Mouse (Mus musculus) midbrain, embryonic 13.5 days (tissue): ENCODE results near the gene Tbc1d10a. TPM values are rescaled to one million over a fixed set of nuclear protein-coding genes. Genes with fewer than 3 reads are reported as not detected.
A peak's percentile ranks its signal among the peaks of the same experiment; 100 is the strongest.

ENCODE experiments used
- ATAC-seq: fragments of 200-750 bp; cut with Nextera tagmentation; 2 replicates; pipeline ENCODE4 v1.8.0; 2017; ENCODE audit warnings: mild to moderate bottlenecking, moderate TSS enrichment, moderate library complexity
- H3K27ac ChIP-seq: fragments of 300-500 bp; sonication (generic); 2 replicates; pipeline ENCODE4 v1.5.1; 2015; ENCODE audit warnings: inconsistent platforms, mild to moderate bottlenecking, moderate library complexity
- H3K27me3 ChIP-seq: fragments of 300-500 bp; sonication (generic); 2 replicates; pipeline ENCODE4 v1.6.1; 2015; ENCODE audit warnings: mild to moderate bottlenecking, inconsistent platforms
- H3K36me3 ChIP-seq: fragments of 300-500 bp; sonication (generic); 2 replicates; pipeline ENCODE4 v1.6.1; 2015; ENCODE audit warnings: mild to moderate bottlenecking, inconsistent platforms
- H3K4me1 ChIP-seq: fragments of 300-500 bp; sonication (generic); replicated peaks from 2 replicates; pipeline ENCODE4 v1.6.1; 2015; ENCODE audit warnings: inconsistent platforms
- H3K4me2 ChIP-seq: fragments of 300-500 bp; sonication (generic); replicated peaks from 2 replicates; pipeline ENCODE4 v1.6.1; 2015; ENCODE audit warnings: moderate library complexity, mild to moderate bottlenecking, inconsistent platforms
- H3K4me3 ChIP-seq: fragments of 300-500 bp; sonication (generic); replicated peaks from 2 replicates; pipeline ENCODE4 v1.5.1; 2015; ENCODE audit warnings: mild to moderate bottlenecking, inconsistent platforms
- H3K9ac ChIP-seq: fragments of 300-500 bp; sonication (generic); replicated peaks from 2 replicates; pipeline ENCODE4 v1.6.1; 2015; ENCODE audit warnings: mild to moderate bottlenecking, inconsistent platforms
- H3K9me3 ChIP-seq: fragments of 300-500 bp; sonication (generic); 2 replicates; pipeline ENCODE4 v1.6.1; 2016; ENCODE audit warnings: mild to moderate bottlenecking, inconsistent platforms
- WGBS: fragments of 180-500 bp; shearing (Covaris S2); methylation state at CpG from one replicate; pipeline ENCODE4 v1.1.7; 2015; 5-methylcytosine and 5-hydroxymethylcytosine counted together
- polyA plus RNA-seq: library from polyadenylated mRNA; unstranded; fragments of >200 nt; fragmentation: Nextera tagmentation; extraction: Ambion mirVana; gene quantifications from 2 replicates; pipeline ENCODE4 v1.2.1, GENCODE M21; 2015

Gene Tbc1d10a
- polyA plus RNA-seq, 1 experiment from 2014 or later, result 24.6 TPM

GRCm38 (mm10) chr11:4249151-4249550 is 62.6 kb downstream of the Tbc1d10a start:
- WGBS, result 97% methylated on average over 3 of the region's 3 CpGs
- H3K9ac ChIP-seq, result no peak overlapping the region
- no peaks in the 10 kb centered on the region for H3K27me3 ChIP-seq
- H3K9me3 ChIP-seq, result no peaks in the 10 kb centered on the region
- ATAC-seq, result no peak
- no peaks in the 10 kb centered on the region for H3K36me3 ChIP-seq
- H3K4me3 ChIP-seq, result no peak overlapping the region
- no peak overlapping the region for H3K27ac ChIP-seq
- H3K4me1 ChIP-seq, result no peaks in the 10 kb centered on the region
- H3K4me2 ChIP-seq, result no peak overlapping the region

- ATAC-seq, result no peak
- H3K27me3 ChIP-seq, result no peaks in the 10 kb centered on the region
- no peak overlapping the region for H3K4me3 ChIP-seq
- H3K4me1 ChIP-seq, result no peaks in the 10 kb centered on the region
- no peaks in the 10 kb centered on the region for H3K36me3 ChIP-seq
- WGBS, result 75% methylated on average over 7 of the region's 7 CpGs
- H3K4me2 ChIP-seq, result no peak overlapping the region
- no peaks in the 10 kb centered on the region for H3K9me3 ChIP-seq
- no peak overlapping the region for H3K27ac ChIP-seq
- no peak overlapping the region for H3K9ac ChIP-seq
Observed at GRCm38 (mm10) chr11:4250290-4250689, 63.7 kb downstream of the Tbc1d10a start.

- H3K36me3 ChIP-seq, result no peaks in the 10 kb centered on the region
- H3K27me3 ChIP-seq, result no peaks in the 10 kb centered on the region
- H3K27ac ChIP-seq, result no peak overlapping the region
- WGBS, result 75% methylated on average over 3 of the region's 3 CpGs
- no peak for ATAC-seq
- no peaks in the 10 kb centered on the region for H3K4me1 ChIP-seq
- no peaks in the 10 kb centered on the region for H3K9me3 ChIP-seq
- no peak overlapping the region for H3K9ac ChIP-seq
- H3K4me3 ChIP-seq, result no peak overlapping the region
- H3K4me2 ChIP-seq, result no peak overlapping the region
Observed at GRCm38 (mm10) chr11:4251376-4251775, 64.8 kb downstream of the Tbc1d10a start.

- no peak for ATAC-seq
- no peak overlapping the region for H3K4me3 ChIP-seq
- no peaks in the 10 kb centered on the region for H3K4me1 ChIP-seq
- no peaks in the 10 kb centered on the region for H3K9me3 ChIP-seq
- H3K9ac ChIP-seq, result no peak overlapping the region
- H3K4me2 ChIP-seq, result no peak overlapping the region
- 89% methylated on average over 2 of the region's 2 CpGs for WGBS
- no peaks in the 10 kb centered on the region for H3K27me3 ChIP-seq
- H3K27ac ChIP-seq, result no peak overlapping the region
- no peaks in the 10 kb centered on the region for H3K36me3 ChIP-seq
Observed at GRCm38 (mm10) chr11:4252886-4253285, 66.3 kb downstream of the Tbc1d10a start.

GRCm38 (mm10) chr11:4256846-4257607 is 70.4 kb downstream of the Tbc1d10a start, which contains the start of gene Lif:
Lif (plus strand) TSS chr11:4257557.
- Histone ChIP-seq H3K4me1 (peaks cover 8% of the 10 kb centered on the region), H3K9me3 (no peaks in the 10 kb centered on the region), H3K27me3 (0 out of 2 replicates have a peak, but pooled peaks cover 3% of the 10 kb centered on the region), H3K36me3 (no peaks in the 10 kb centered on the region), H3K9ac (no peak within 1 kb of the TSS), H3K4me2 (no peak within 1 kb of the TSS), H3K4me3 (no peak within 1 kb of the TSS), H3K27ac (no peak within 1 kb of the TSS)
- no peak for ATAC-seq
- WGBS, result 68% methylated on average over 11 of the region's 11 CpGs

- WGBS, result 62% methylated on average over 5 of the region's 5 CpGs
- Histone ChIP-seq H3K36me3 (no peaks in the 10 kb centered on the region), H3K4me3 (no peak overlapping the region), H3K4me1 (peaks cover 14% of the 10 kb centered on the region), H3K9ac (no peak overlapping the region), H3K27ac (no peak overlapping the region), H3K27me3 (0 out of 2 replicates have a peak, but pooled peaks cover 8% of the 10 kb centered on the region), H3K4me2 (no peak overlapping the region), H3K9me3 (no peaks in the 10 kb centered on the region)
- no peak for ATAC-seq
Observed at GRCm38 (mm10) chr11:4257756-4258155, 71.2 kb downstream of the Tbc1d10a start.

GRCm38 (mm10) chr11:4258657-4259082 is 72.1 kb downstream of the Tbc1d10a start:
- WGBS, result 1% methylated on average over 7 of the region's 7 CpGs
- H3K4me2 ChIP-seq, result peak overlapping the region; percentile 51
- no peak overlapping the region for H3K9ac ChIP-seq
- no peak overlapping the region for H3K27ac ChIP-seq
- no peaks in the 10 kb centered on the region for H3K9me3 ChIP-seq
- ATAC-seq, result peak; percentile 63
- H3K4me3 ChIP-seq, result peak overlapping the region; percentile 25
- peaks cover 16% of the 10 kb centered on the region for H3K4me1 ChIP-seq
- H3K36me3 ChIP-seq, result no peaks in the 10 kb centered on the region
- H3K27me3 ChIP-seq, result peaks cover 11% of the 10 kb centered on the region; the same call in 1 of the 2 replicates

- no peak for ATAC-seq
- WGBS, result 50% methylated on average over 14 of the region's 14 CpGs
- Histone ChIP-seq H3K4me1 (peaks cover 16% of the 10 kb centered on the region), H3K27ac (no peak overlapping the region), H3K9me3 (no peaks in the 10 kb centered on the region), H3K9ac (no peak overlapping the region), H3K4me3 (no peak overlapping the region), H3K4me2 (no peak overlapping the region), H3K27me3 (peaks cover 31% of the 10 kb centered on the region), H3K36me3 (no peaks in the 10 kb centered on the region)
Observed at GRCm38 (mm10) chr11:4260463-4261187, 74.0 kb downstream of the Tbc1d10a start.

GRCm38 (mm10) chr11:4261188-4261494 is 74.6 kb downstream of the Tbc1d10a start:
- no peaks in the 10 kb centered on the region for H3K36me3 ChIP-seq
- no peak overlapping the region for H3K4me2 ChIP-seq
- peaks cover 36% of the 10 kb centered on the region for H3K27me3 ChIP-seq
- 40% methylated on average over 7 of the region's 7 CpGs for WGBS
- H3K4me1 ChIP-seq, result peaks cover 16% of the 10 kb centered on the region
- no peak overlapping the region for H3K9ac ChIP-seq
- no peak overlapping the region for H3K27ac ChIP-seq
- ATAC-seq, result 0 out of 2 replicates have a peak, but pooled peaks have one; percentile 15
- H3K9me3 ChIP-seq, result no peaks in the 10 kb centered on the region
- no peak overlapping the region for H3K4me3 ChIP-seq

GRCm38 (mm10) chr11:4261969-4262368 is 75.4 kb downstream of the Tbc1d10a start:
- no peaks in the 10 kb centered on the region for H3K36me3 ChIP-seq
- H3K9me3 ChIP-seq, result no peaks in the 10 kb centered on the region
- no peak overlapping the region for H3K4me3 ChIP-seq
- H3K27ac ChIP-seq, result no peak overlapping the region
- H3K4me1 ChIP-seq, result peaks cover 22% of the 10 kb centered on the region
- no peak overlapping the region for H3K9ac ChIP-seq
- 39% methylated on average over 5 of the region's 5 CpGs for WGBS
- peaks cover 44% of the 10 kb centered on the region for H3K27me3 ChIP-seq
- 0 out of 2 replicates have a peak, but pooled peaks have one; percentile 14 for ATAC-seq
- no peak overlapping the region for H3K4me2 ChIP-seq

- H3K9ac ChIP-seq, result no peak overlapping the region
- H3K36me3 ChIP-seq, result no peaks in the 10 kb centered on the region
- no peaks in the 10 kb centered on the region for H3K9me3 ChIP-seq
- no peak overlapping the region for H3K4me2 ChIP-seq
- H3K27ac ChIP-seq, result no peak overlapping the region
- H3K27me3 ChIP-seq, result peaks cover 52% of the 10 kb centered on the region
- 26% methylated on average over 7 of the region's 7 CpGs for WGBS
- ATAC-seq, result no peak
- H3K4me1 ChIP-seq, result peaks cover 24% of the 10 kb centered on the region
- H3K4me3 ChIP-seq, result no peak overlapping the region
Observed at GRCm38 (mm10) chr11:4262847-4263246, 76.3 kb downstream of the Tbc1d10a start.

- no peak for ATAC-seq
- 21% methylated on average over 1 of the region's 1 CpGs for WGBS
- Histone ChIP-seq H3K36me3 (no peaks in the 10 kb centered on the region), H3K9me3 (no peaks in the 10 kb centered on the region), H3K4me1 (peaks cover 24% of the 10 kb centered on the region), H3K27me3 (peaks cover 57% of the 10 kb centered on the region), H3K4me3 (no peak overlapping the region), H3K9ac (no peak overlapping the region), H3K27ac (no peak overlapping the region), H3K4me2 (no peak overlapping the region)
Observed at GRCm38 (mm10) chr11:4263296-4263695, 76.7 kb downstream of the Tbc1d10a start.
